1 mouse cellular context compared by ENCODE assay signal in the genomic region with DNA sequence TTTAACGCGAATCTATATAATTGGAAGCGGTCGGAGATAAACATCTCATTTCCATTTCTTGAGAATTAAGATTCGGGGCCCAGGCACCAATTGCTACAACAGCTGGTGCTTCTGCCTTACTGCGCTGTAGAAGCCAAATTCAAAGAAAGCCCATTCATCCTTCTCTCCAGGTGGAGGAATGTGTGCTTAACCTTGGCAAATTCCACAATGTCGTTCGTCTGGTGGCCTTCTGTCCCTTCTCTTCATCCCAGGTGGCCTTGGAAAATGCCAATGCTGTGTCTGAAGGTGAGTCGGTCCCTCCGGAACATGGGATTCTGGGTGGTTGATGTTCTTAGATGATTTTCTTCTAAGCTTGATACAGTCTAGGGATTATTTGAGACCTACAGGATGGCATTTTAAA.
TF ChIP-seq lines count a peak whose summit lies in the region.

No protein-coding gene starts in this region.

TF ChIP-seq in CH12.LX, 34 proteins besides CTCF, POLR2A, EP300 and RAD21 (continued from another document):
- no peak for TF ChIP-seq MYC (IDR thresholded peaks at IDR 0.05; ENCODE audit: low read depth, low read length)
TF ChIP-seq in CH12.LX: peak in this region for 0.
